Mouse (Mus musculus) spleen, postnatal 0 days (tissue): ENCODE results near the gene Adora2a. TPM values are rescaled to one million over a fixed set of nuclear protein-coding genes. Genes with fewer than 3 reads are reported as not detected.

Experiments
- polyA plus RNA-seq: library from polyadenylated mRNA; unstranded; fragments of >200 nt; fragmentation: Nextera tagmentation; extraction: Ambion mirVana; gene quantifications from 2 replicates; pipeline ENCODE4 v1.2.1, GENCODE M21; 2015

The Adora2a gene
- 0.89 and 1.2 TPM in 2 replicates for polyA plus RNA-seq

GRCm38 (mm10) chr10:75316872-75316907 lies at the start of gene Adora2a:
Adora2a (plus strand) TSS chr10:75316877.

Other genes starting within 250 kb of the Adora2a start
- gene Specc1l, start 104.8 kb upstream of the Adora2a start, polyA plus RNA-seq = 8.4 and 10.7 TPM in 2 replicates
- gene Upb1, start 84.2 kb downstream of the Adora2a start, polyA plus RNA-seq = 0.18 and 0.36 TPM in 2 replicates
- gene Snrpd3, start 200.7 kb downstream of the Adora2a start, polyA plus RNA-seq = 113 and 129 TPM in 2 replicates
- 47.0 and 51.2 TPM in 2 replicates for gene Gucd1, start 201.1 kb downstream of the Adora2a start, polyA plus RNA-seq
- gene Lrrc75b, start 243.5 kb downstream of the Adora2a start, polyA plus RNA-seq = 0.46 and 0.49 TPM in 2 replicates
- gene Ggt1, start 244.7 kb downstream of the Adora2a start, polyA plus RNA-seq = 0.85 and 1.6 TPM in 2 replicates